Mouse (Mus musculus) splenic B cell, adult 2 months (primary cell): ENCODE measurements around the gene Cdt1.

Experiments
- DNase-seq: peaks from one replicate; pipeline ENCODE4 v3.0.0-alpha.2; 2011; ENCODE audit warnings: low read depth, low spot score
- H3K27me3 ChIP-seq: 2 replicates; pipeline ENCODE4 v1.6.1; 2012; ENCODE audit warnings: mild to moderate bottlenecking, low read length, moderate library complexity, mixed read lengths; ENCODE audit not compliant: control insufficient read depth, poor library complexity, insufficient read depth, severe bottlenecking
- H3K36me3 ChIP-seq: 2 replicates; pipeline ENCODE4 v1.6.1; 2012; ENCODE audit warnings: mild to moderate bottlenecking, low read length, moderate library complexity, mixed read lengths; ENCODE audit not compliant: control insufficient read depth, poor library complexity, insufficient read depth, severe bottlenecking

Gene Cdt1

GRCm38 (mm10) chr8:122544138-122544537, 23.7 kb upstream of the Cdt1 start:
- DNase-seq: no peak
- H3K27me3 ChIP-seq: no peaks in the 10 kb centered on the region
- no peaks in the 10 kb centered on the region for H3K36me3 ChIP-seq

GRCm38 (mm10) chr8:122546066-122546755, 21.6 kb upstream of the Cdt1 start:
- Histone ChIP-seq H3K27me3 (no peaks in the 10 kb centered on the region), H3K36me3 (no peaks in the 10 kb centered on the region)
- no peak for DNase-seq

GRCm38 (mm10) chr8:122546811-122547453, 20.9 kb upstream of the Cdt1 start:
- DNase-seq: no peak
- no peaks in the 10 kb centered on the region for H3K27me3 ChIP-seq

GRCm38 (mm10) chr8:122547815-122548214, 20.0 kb upstream of the Cdt1 start:
- H3K36me3 ChIP-seq: no peaks in the 10 kb centered on the region
- no peaks in the 10 kb centered on the region for H3K27me3 ChIP-seq
- DNase-seq: peak; percentile 95

More at GRCm38 (mm10) chr8:122546811-122547453, 20.9 kb upstream of the Cdt1 start:
- no peaks in the 10 kb centered on the region for H3K36me3 ChIP-seq

- no peak for DNase-seq
- Histone ChIP-seq H3K27me3 (no peaks in the 10 kb centered on the region), H3K36me3 (no peaks in the 10 kb centered on the region)
Observed at GRCm38 (mm10) chr8:122548331-122548730, 19.5 kb upstream of the Cdt1 start.

GRCm38 (mm10) chr8:122548891-122549439, 18.9 kb upstream of the Cdt1 start:
- no peak for DNase-seq
- Histone ChIP-seq H3K27me3 (no peaks in the 10 kb centered on the region), H3K36me3 (no peaks in the 10 kb centered on the region)

- DNase-seq: peak; percentile 72
- Histone ChIP-seq H3K27me3 (no peaks in the 10 kb centered on the region), H3K36me3 (no peaks in the 10 kb centered on the region)
Observed at GRCm38 (mm10) chr8:122550234-122550994, 17.4 kb upstream of the Cdt1 start.

GRCm38 (mm10) chr8:122550995-122551264, 16.9 kb upstream of the Cdt1 start:
- no peaks in the 10 kb centered on the region for H3K36me3 ChIP-seq

GRCm38 (mm10) chr8:122551265-122552051, 16.4 kb upstream of the Cdt1 start, which contains the start of gene Piezo1:
Piezo1 (minus strand) TSS chr8:122551329.
- Histone ChIP-seq H3K27me3 (no peaks in the 10 kb centered on the region), H3K36me3 (no peaks in the 10 kb centered on the region)
- peak; percentile 96 for DNase-seq

More at GRCm38 (mm10) chr8:122550995-122551264, 16.9 kb upstream of the Cdt1 start:
- DNase-seq: no peak
- no peaks in the 10 kb centered on the region for H3K27me3 ChIP-seq

GRCm38 (mm10) chr8:122554786-122555185, 13.0 kb upstream of the Cdt1 start:
- no peaks in the 10 kb centered on the region for H3K27me3 ChIP-seq
- H3K36me3 ChIP-seq: no peaks in the 10 kb centered on the region
- DNase-seq: no peak

- H3K36me3 ChIP-seq: no peaks in the 10 kb centered on the region
- DNase-seq: peak; percentile 80
Observed at GRCm38 (mm10) chr8:122556030-122557009, 11.5 kb upstream of the Cdt1 start.

GRCm38 (mm10) chr8:122557248-122558038, 10.4 kb upstream of the Cdt1 start:
- Histone ChIP-seq H3K36me3 (no peaks in the 10 kb centered on the region), H3K27me3 (no peaks in the 10 kb centered on the region)
- no peak for DNase-seq

More at GRCm38 (mm10) chr8:122556030-122557009, 11.5 kb upstream of the Cdt1 start:
- no peaks in the 10 kb centered on the region for H3K27me3 ChIP-seq
